Mouse (Mus musculus) intestine, embryonic 15.5 days (tissue): ENCODE results near the gene Nfkbiz. TPM values are rescaled to one million over a fixed set of nuclear protein-coding genes. Genes with fewer than 3 reads are reported as not detected.
"Not testable (repeated sequence)": the region's sequence is repeated elsewhere in the genome, so short reads cannot be mapped to it uniquely, and the experiment has no call there.

Experiments
- ATAC-seq: fragments of 200-750 bp; cut with Nextera tagmentation; 2 replicates; pipeline ENCODE4 v1.8.0; 2017; ENCODE audit warnings: moderate TSS enrichment, moderate library complexity
- H3K27ac ChIP-seq: fragments of 300-500 bp; sonication (generic); 2 replicates; pipeline ENCODE4 v1.5.1; 2015; ENCODE audit warnings: mild to moderate bottlenecking, inconsistent platforms
- H3K27me3 ChIP-seq: fragments of 300-500 bp; sonication (generic); replicated peaks from 2 replicates; pipeline ENCODE4 v1.6.1; 2015; ENCODE audit warnings: inconsistent platforms
- H3K36me3 ChIP-seq: fragments of 300-500 bp; sonication (generic); 2 replicates; pipeline ENCODE4 v1.6.1; 2015; ENCODE audit warnings: inconsistent platforms
- H3K4me1 ChIP-seq: fragments of 300-500 bp; sonication (generic); replicated peaks from 2 replicates; pipeline ENCODE4 v1.6.1; 2015; ENCODE audit warnings: inconsistent platforms
- H3K4me2 ChIP-seq: fragments of 300-500 bp; sonication (generic); replicated peaks from 2 replicates; pipeline ENCODE4 v1.6.1; 2015; ENCODE audit warnings: mild to moderate bottlenecking, inconsistent platforms
- H3K4me3 ChIP-seq: fragments of 300-500 bp; sonication (generic); replicated peaks from 2 replicates; pipeline ENCODE4 v1.5.1; 2015; ENCODE audit warnings: inconsistent platforms
- H3K9ac ChIP-seq: fragments of 300-500 bp; sonication (generic); 2 replicates; pipeline ENCODE4 v1.6.1; 2015; ENCODE audit warnings: inconsistent platforms
- H3K9me3 ChIP-seq: fragments of 300-500 bp; sonication (generic); 2 replicates; pipeline ENCODE4 v1.6.1; 2016; ENCODE audit warnings: inconsistent platforms
- WGBS: fragments of 180-500 bp; shearing (Covaris S2); methylation state at CpG from one replicate; pipeline ENCODE4 v1.1.7; 2015; 5-methylcytosine and 5-hydroxymethylcytosine counted together
- polyA plus RNA-seq: library from polyadenylated mRNA; unstranded; fragments of >200 nt; fragmentation: Nextera tagmentation; extraction: Ambion mirVana; gene quantifications from 2 replicates; pipeline ENCODE4 v1.2.1, GENCODE M21; 2015

Nfkbiz gene
- 8.7 and 8.8 TPM in 2 replicates for polyA plus RNA-seq

GRCm38 (mm10) chr16:55838510-55839474, at the start of gene Nfkbiz:
Nfkbiz (minus strand) TSS chr16:55838899.
- Histone ChIP-seq H3K4me3 (peak within 1 kb of the TSS; percentile 61), H3K9ac (peak within 1 kb of the TSS; percentile 76), H3K9me3 (no peaks in the 10 kb centered on the region), H3K4me1 (0 out of 2 replicates have a peak, but pooled peaks cover 4% of the 10 kb centered on the region), H3K27ac (peak within 1 kb of the TSS; percentile 85), H3K27me3 (no peaks in the 10 kb centered on the region), H3K4me2 (peak within 1 kb of the TSS; percentile 86), H3K36me3 (no peaks in the 10 kb centered on the region)
- ATAC-seq, result peak; percentile 96
- WGBS, result under 1% methylated on average over 40 of the region's 40 CpGs

GRCm38 (mm10) chr16:55887814-55888583, 49.3 kb upstream of the Nfkbiz start:
- Histone ChIP-seq H3K9me3 (no peaks in the 10 kb centered on the region), H3K36me3 (no peaks in the 10 kb centered on the region), H3K4me1 (peaks cover 4% of the 10 kb centered on the region; the same call in 1 of the 2 replicates), H3K4me3 (no peak overlapping the region), H3K27me3 (no peaks in the 10 kb centered on the region), H3K4me2 (no peak overlapping the region), H3K27ac (no peak overlapping the region), H3K9ac (no peak overlapping the region)
- 58% methylated on average over 7 of the region's 7 CpGs for WGBS
- no peak for ATAC-seq

GRCm38 (mm10) chr16:55884246-55884645, 45.5 kb upstream of the Nfkbiz start:
- WGBS, result 88% methylated on average over 11 of the region's 11 CpGs
- Histone ChIP-seq H3K9ac (no peak overlapping the region), H3K4me1 (no peaks in the 10 kb centered on the region), H3K4me2 (no peak overlapping the region), H3K9me3 (no peaks in the 10 kb centered on the region), H3K27ac (no peak overlapping the region), H3K27me3 (no peaks in the 10 kb centered on the region), H3K4me3 (no peak overlapping the region), H3K36me3 (no peaks in the 10 kb centered on the region)
- ATAC-seq, result no peak

- Histone ChIP-seq H3K27me3 (no peaks in the 10 kb centered on the region), H3K4me1 (no peaks in the 10 kb centered on the region), H3K4me3 (no peak overlapping the region), H3K9me3 (no peaks in the 10 kb centered on the region), H3K9ac (no peak overlapping the region), H3K36me3 (no peaks in the 10 kb centered on the region), H3K27ac (no peak overlapping the region), H3K4me2 (no peak overlapping the region)
- no peak for ATAC-seq
- 65% methylated on average over 6 of the region's 6 CpGs for WGBS
These were observed 37.3 kb upstream of the Nfkbiz start for GRCm38 (mm10) chr16:55876025-55876424.

- no peak overlapping the region for H3K4me2 ChIP-seq
- no peaks in the 10 kb centered on the region for H3K27me3 ChIP-seq
- no peaks in the 10 kb centered on the region for H3K4me1 ChIP-seq
- no peak overlapping the region for H3K4me3 ChIP-seq
- no peak overlapping the region for H3K9ac ChIP-seq
- no peak for ATAC-seq
- no peaks in the 10 kb centered on the region for H3K36me3 ChIP-seq
- no peaks in the 10 kb centered on the region for H3K9me3 ChIP-seq
- WGBS, result 57% methylated on average over 4 of the region's 4 CpGs
- H3K27ac ChIP-seq, result no peak overlapping the region
These were observed 25.1 kb upstream of the Nfkbiz start for GRCm38 (mm10) chr16:55863832-55864231.

GRCm38 (mm10) chr16:55863149-55863815, 24.6 kb upstream of the Nfkbiz start:
- H3K27ac ChIP-seq, result no peak overlapping the region
- no peak overlapping the region for H3K4me2 ChIP-seq
- WGBS, result 24% methylated on average over 7 of the region's 7 CpGs
- ATAC-seq, result peak; percentile 39; the same call in 1 of the 2 replicates
- no peaks in the 10 kb centered on the region for H3K36me3 ChIP-seq
- no peaks in the 10 kb centered on the region for H3K27me3 ChIP-seq
- H3K9me3 ChIP-seq, result no peaks in the 10 kb centered on the region
- H3K4me1 ChIP-seq, result no peaks in the 10 kb centered on the region
- H3K4me3 ChIP-seq, result no peak overlapping the region
- no peak overlapping the region for H3K9ac ChIP-seq

- Histone ChIP-seq H3K9me3 (0 out of 2 replicates have a peak, but pooled peaks cover 3% of the 10 kb centered on the region), H3K9ac (no peak overlapping the region), H3K36me3 (no peaks in the 10 kb centered on the region), H3K27ac (no peak overlapping the region), H3K4me2 (no peak overlapping the region), H3K4me3 (no peak overlapping the region), H3K27me3 (no peaks in the 10 kb centered on the region), H3K4me1 (no peaks in the 10 kb centered on the region)
- no peak for ATAC-seq
- WGBS, result 82% methylated on average over 3 of the region's 3 CpGs
These were observed 22.4 kb upstream of the Nfkbiz start for GRCm38 (mm10) chr16:55861104-55861503.

- 88% methylated on average over 4 of the region's 4 CpGs for WGBS
- not testable (repeated sequence) for ATAC-seq, H3K4me1 ChIP-seq, H3K4me2 ChIP-seq, H3K27me3 ChIP-seq, H3K27ac ChIP-seq, H3K36me3 ChIP-seq, H3K9ac ChIP-seq, H3K4me3 ChIP-seq, H3K9me3 ChIP-seq
These were observed 20.7 kb upstream of the Nfkbiz start for GRCm38 (mm10) chr16:55859421-55859820.

GRCm38 (mm10) chr16:55858465-55858864, 19.8 kb upstream of the Nfkbiz start:
- Histone ChIP-seq H3K4me2 (no peak overlapping the region), H3K4me1 (no peaks in the 10 kb centered on the region), H3K36me3 (no peaks in the 10 kb centered on the region), H3K27me3 (no peaks in the 10 kb centered on the region), H3K4me3 (no peak overlapping the region), H3K27ac (no peak overlapping the region), H3K9ac (no peak overlapping the region), H3K9me3 (0 out of 2 replicates have a peak, but pooled peaks cover 3% of the 10 kb centered on the region)
- WGBS, result 60% methylated on average over 6 of the region's 6 CpGs
- ATAC-seq, result peak; percentile 59

GRCm38 (mm10) chr16:55852943-55853727, 14.4 kb upstream of the Nfkbiz start:
- ATAC-seq, result peak; percentile 71

GRCm38 (mm10) chr16:55852515-55852914, 13.8 kb upstream of the Nfkbiz start:
- Histone ChIP-seq H3K4me3 (no peak overlapping the region), H3K27ac (no peak overlapping the region), H3K4me1 (no peaks in the 10 kb centered on the region), H3K27me3 (no peaks in the 10 kb centered on the region), H3K9ac (no peak overlapping the region), H3K9me3 (0 out of 2 replicates have a peak, but pooled peaks cover 3% of the 10 kb centered on the region), H3K4me2 (no peak overlapping the region), H3K36me3 (no peaks in the 10 kb centered on the region)
- 0 out of 2 replicates have a peak, but pooled peaks have one; percentile 45 for ATAC-seq
- whole genome bisulfite sequencing, result 39% methylated on average over 4 of the region's 4 CpGs

More at GRCm38 (mm10) chr16:55852943-55853727, 14.4 kb upstream of the Nfkbiz start:
- H3K27ac ChIP-seq, result no peak overlapping the region
- 0 out of 2 replicates have a peak, but pooled peaks cover 3% of the 10 kb centered on the region for H3K9me3 ChIP-seq
- H3K4me1 ChIP-seq, result no peaks in the 10 kb centered on the region
- H3K36me3 ChIP-seq, result no peaks in the 10 kb centered on the region
- H3K9ac ChIP-seq, result no peak overlapping the region
- WGBS, result 52% methylated on average over 19 of the region's 19 CpGs
- H3K27me3 ChIP-seq, result no peaks in the 10 kb centered on the region
- no peak overlapping the region for H3K4me2 ChIP-seq
- no peak overlapping the region for H3K4me3 ChIP-seq
